Mouse (Mus musculus) cerebellum, adult 9-11 months (tissue): ENCODE data around the gene Mgat2.
A peak's percentile ranks its signal among the peaks of the same experiment; 100 is the strongest.

Experiments used
- DNase-seq: peaks from one replicate; pipeline ENCODE4 v3.0.0; 2022

Mgat2 gene

GRCm38 (mm10) chr12:69181800-69182199 is 2.2 kb upstream of the Mgat2 start:
- DNase-seq, result no peak

DNA sequence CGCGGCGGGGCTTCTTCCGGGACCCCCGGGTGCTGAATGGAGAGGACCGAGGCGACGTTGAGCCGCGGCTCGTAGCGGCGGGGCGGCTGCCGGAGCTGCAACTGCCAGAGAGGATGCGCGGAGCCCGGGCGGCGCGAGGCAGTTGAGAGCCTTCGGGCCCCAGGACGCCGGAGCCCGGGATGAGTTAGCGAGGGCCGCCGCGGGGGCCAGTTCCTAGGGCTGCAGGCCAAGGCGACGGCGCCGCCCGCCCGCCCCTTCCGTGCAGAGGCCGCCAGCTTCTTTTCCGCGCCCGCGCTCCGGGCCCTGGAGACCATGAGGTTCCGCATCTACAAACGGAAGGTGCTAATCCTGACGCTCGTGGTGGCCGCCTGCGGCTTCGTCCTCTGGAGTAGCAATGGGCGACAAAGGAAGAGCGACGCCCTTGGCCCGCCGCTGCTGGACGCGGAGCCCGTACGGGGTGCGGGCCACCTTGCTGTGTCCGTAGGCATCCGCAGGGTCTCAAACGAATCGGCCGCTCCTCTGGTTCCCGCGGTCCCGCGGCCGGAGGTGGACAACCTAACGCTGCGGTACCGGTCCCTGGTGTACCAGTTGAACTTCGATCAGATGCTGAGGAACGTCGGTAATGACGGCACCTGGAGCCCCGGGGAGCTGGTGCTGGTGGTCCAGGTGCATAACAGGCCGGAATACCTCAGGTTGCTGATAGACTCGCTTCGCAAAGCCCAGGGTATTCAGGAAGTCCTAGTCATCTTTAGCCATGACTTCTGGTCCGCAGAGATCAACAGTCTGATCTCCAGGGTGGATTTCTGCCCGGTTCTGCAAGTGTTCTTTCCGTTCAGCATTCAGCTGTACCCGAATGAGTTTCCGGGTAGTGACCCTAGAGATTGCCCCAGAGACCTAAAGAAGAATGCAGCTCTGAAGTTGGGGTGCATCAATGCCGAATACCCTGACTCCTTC is 662 bp downstream of the Mgat2 start:
- DNase-seq, result no peak

DNA sequence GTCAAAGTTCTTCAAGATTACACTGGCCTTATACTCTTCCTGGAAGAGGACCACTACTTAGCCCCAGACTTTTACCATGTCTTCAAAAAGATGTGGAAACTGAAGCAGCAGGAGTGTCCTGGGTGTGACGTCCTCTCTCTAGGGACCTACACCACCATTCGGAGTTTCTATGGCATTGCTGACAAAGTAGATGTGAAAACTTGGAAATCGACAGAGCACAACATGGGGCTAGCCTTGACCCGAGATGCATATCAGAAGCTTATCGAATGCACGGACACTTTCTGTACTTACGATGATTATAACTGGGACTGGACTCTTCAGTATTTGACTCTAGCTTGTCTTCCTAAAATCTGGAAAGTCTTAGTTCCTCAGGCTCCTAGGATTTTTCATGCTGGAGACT is 1.4 kb downstream of the Mgat2 start:
- DNase-seq, result no peak

DNA sequence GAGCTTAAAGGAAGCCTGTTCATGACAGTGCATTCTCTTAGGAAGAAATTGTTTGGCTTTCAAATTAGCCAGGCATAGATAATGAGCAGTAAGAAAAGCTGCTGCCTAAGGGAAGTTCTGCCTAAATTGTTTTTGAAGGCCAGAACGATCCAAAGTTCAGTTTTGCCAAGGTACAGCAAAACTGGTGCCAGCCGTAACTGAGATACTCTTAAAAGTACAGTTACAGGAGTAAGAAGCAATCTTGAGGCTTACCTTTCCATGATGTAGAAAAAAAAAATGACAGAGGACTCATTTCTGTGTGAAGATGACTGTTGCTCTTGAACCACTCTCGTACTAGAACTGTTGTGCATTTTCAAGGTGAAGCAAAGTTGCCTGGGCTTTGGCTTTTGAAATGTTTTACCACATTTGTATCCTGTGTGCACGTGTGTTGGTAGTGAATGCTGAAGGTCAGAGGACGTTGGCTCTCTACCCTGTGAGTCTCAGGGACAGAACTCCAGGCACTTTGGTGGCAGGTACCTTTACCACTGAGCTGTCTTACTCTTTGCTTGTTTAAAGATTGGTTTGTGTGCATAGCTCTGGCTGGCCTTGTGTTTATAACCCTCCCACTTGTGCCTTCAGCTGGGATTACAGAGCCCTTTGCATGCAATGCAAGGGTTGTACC is 3.0 kb downstream of the Mgat2 start:
- no peak for DNase-seq

DNA sequence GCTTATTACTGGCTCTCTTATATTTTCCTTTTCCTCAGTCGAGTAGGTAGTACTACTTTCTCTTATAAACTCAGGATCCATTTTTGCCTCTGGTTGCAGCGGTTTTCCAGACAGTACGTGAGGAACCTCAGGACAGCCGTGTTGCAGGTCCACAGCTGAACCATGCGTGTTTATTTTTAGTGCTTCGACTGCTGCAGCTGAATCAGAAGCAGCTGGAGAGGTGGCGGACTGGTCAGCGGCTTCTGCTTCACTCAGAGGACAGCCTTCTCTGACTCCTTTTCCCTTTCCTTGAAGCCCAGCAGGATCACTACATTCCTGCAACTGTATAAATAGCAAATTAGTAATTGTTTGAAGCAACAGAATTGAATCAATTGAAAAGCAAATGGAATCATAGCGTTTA is 6.1 kb downstream of the Mgat2 start:
- DNase-seq, result no peak

DNA sequence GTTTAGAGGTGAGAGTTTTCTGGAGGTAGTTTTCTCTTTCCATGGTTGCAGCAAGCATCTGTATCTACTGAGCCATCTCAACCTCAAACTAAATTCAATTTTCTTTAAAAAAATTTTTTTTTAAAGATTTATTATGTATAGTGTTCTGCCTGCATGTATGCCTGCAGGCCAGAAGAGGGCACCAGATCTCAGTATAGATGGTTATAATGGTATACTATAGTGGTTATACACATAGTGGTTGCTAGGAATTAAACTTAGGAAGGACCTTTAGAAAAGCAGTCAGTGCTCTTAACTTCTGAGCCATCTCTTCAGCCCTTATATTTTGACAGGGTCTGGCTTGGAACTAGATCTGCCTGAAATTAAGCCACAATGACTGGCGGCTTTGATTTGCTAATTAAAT is 6.6 kb downstream of the Mgat2 start:
- DNase-seq, result no peak

DNA sequence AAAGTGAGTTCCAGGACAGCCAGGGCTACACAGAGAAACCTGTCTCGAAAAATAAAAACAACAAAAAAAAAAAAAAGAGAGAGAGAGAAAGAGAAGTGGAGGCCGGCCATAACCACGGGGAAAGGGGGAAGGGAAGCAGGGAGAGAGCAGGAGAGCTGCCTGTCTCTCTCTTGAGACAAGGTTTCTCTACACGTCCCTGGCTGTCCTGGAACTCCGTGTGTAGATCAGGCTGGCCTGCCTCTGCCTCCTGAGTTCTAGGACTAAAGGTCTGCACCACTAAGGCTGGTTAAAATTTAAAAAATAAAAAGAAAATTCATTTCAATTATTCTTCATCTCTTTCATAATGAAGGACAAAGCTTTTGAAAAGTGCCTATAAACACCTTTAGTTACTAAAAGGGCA is 7.4 kb downstream of the Mgat2 start:
- no peak for DNase-seq

- no peak for DNase-seq
Measured at GRCm38 (mm10) chr12:69192637-69193036, 8.7 kb downstream of the Mgat2 start.

- peak; percentile 76 for DNase-seq
Measured at GRCm38 (mm10) chr12:69196444-69197377, 12.8 kb downstream of the Mgat2 start, which contains the start of gene Gm49383. Gm49383 (minus strand) TSS chr12:69197104.

DNA sequence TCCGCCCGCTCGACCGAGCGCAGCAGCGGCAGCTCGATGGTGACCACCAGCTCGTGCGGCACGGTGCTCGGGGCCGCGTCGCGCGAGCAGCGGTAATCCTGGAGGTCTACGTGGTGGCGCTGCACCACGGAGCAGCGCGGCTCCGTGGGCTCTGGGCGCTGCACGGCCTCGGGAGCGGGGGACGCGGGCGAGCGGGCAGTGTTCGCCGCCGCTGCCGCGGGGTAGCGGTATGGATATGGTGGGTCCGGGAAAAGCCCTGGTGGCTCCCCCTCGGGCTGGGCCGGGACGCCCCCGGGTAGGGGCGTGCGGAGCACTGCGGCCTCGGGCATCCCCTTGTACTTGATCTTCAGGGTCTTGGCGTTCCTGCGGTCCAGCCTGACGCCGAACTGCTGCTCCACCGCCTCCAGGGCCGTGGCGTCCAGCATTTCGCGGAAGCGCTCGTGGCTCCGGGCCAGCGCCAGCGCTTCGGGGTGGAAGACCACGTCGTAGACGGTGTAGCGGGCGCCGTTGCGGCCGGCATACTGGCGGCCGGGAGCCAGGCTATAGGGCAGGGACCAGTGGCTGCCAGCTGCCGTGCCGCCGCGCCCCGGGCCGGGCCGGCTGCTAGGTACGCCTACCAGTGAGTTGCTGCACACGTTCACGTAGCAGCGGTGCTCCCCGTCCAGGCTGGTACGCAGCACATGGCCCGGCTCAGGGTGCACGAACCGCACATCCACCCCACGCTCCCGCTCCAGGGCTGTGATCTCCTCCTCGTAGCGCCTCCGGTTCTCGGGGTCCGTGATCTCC is 13.6 kb downstream of the Mgat2 start:
- DNase-seq, result peak; percentile 67

DNA sequence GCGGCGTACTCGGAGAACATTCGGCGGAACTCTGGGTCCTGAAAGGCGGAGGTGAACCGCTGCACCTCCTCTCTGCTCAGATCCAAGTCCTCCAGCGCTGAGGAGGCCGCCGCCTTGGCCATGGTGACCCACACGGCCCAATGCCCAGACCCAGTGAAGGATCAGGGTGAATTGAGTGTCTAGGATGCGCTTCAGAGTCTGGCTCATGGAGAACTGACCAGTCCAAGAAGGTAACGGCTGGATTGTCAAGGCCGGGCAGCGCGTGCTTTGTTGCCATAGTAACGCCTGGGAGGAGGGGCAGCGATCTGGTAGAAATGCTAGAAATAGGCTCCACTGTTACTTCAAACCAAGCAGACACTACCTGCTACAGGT is 14.2 kb downstream of the Mgat2 start, which contains the start of gene Dnaaf2:
TSS of gene Dnaaf2 (minus strand) at position 266 of the 372 bp plus-strand sequence.
- no peak for DNase-seq

- DNase-seq, result no peak
Measured at GRCm38 (mm10) chr12:69198985-69199384, 15.0 kb downstream of the Mgat2 start.

- no peak for DNase-seq
Measured at GRCm38 (mm10) chr12:69204052-69204833, 20.3 kb downstream of the Mgat2 start, which contains the start of gene Gm49384. Gm49384 (minus strand) TSS chr12:69204267.

DNA sequence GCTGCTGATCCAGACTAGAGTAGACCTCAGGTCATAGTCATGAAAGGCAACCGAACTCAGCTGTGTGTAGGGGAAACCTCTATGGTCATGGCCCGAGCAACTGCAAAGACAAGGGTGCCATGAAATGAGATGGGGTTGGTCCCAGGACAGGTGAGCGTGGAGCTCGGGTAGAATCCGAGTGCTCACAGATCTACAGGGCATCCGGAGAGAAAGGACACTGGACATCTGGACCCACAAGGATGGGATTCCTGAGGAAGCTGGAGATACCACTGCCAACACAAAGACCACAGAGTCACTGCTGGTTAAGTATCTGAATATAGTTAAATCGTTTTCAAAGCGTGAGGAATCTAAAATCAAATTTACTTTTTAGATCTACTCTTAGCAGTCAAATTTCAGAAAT is 23.4 kb downstream of the Mgat2 start:
- no peak for DNase-seq

DNA sequence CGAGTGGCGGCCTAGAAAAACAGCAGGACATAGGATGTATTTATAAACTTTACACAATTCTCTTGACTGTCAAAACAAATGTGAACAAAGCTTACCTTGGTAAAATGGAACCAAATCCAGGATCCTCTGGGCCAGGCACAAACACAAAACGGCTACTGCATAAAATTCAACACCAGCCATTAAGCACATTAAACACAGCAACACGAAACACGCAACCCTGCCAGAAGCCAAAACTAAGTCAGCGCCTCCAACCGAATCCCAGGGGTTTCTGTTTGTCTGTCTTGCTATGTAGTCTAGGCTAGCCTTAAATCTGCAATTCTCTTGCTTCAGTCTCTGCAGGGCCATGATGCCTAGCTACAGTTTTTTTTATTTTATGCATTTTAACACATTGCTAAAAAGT is 24.0 kb downstream of the Mgat2 start:
- no peak for DNase-seq

GRCm38 (mm10) chr12:69208520-69208919 is 24.6 kb downstream of the Mgat2 start:
- DNase-seq, result no peak

GRCm38 (mm10) chr12:69210056-69210979 is 26.4 kb downstream of the Mgat2 start:
- no peak for DNase-seq

GRCm38 (mm10) chr12:69211057-69211456 is 27.1 kb downstream of the Mgat2 start:
- DNase-seq, result no peak

DNA sequence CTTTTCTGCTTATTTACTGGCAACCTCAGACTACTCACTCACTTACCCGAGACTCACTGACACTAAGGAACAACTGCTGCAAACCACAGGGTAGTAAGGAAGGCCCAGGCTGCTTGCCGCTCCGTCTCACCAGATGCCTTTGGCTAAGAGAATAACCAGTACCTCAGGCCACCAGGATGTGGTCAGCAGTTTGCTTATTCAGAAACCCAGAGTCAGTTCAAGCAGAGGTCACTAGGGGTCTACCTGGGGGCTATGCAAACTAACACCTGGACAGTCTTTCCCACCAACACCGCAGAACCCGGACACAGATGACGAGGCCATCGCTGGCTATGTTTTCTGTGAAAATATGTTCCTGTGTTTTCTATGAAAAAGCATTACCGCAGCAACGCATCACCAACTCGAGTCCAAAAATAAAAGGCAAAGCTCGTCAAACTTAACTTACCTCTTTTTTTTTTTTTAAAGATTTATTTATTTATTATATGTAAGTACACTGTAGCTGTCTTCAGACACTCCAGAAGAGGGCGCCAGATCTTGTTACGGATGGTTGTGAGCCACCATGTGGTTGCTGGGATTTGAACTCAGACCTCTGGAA is 29.3 kb downstream of the Mgat2 start:
- DNase-seq, result no peak

DNA sequence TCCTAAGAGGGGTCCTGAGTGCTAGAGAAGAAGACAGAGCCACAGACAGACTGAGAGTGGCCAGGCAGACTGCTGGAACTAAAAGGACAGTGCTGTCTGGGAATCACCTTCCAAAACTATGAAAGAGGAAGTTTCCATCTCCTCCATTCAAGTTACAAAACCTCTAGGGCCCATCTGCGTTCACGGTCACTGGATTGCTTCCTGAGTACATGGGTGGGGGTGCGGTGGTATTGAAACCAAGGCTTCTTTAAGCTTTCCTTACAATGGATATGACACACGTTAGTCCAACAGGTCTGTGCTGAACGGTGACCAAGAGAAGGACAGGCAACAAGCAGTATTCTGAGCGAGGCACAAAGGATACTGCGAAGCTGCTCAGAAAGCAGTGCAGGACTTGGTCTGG is 30.4 kb downstream of the Mgat2 start:
- DNase-seq, result no peak
